Mouse (Mus musculus) stomach, postnatal 0 days (tissue): ENCODE results near the gene Cela1.

ENCODE experiments used
- CTCF ChIP-seq: IDR thresholded peaks from 2 replicates; pipeline ENCODE4 v1.5.1; 2016; ENCODE audit warnings: antibody characterized with exemption, low read depth, mild to moderate bottlenecking, moderate library complexity
- EP300 ChIP-seq: optimal IDR thresholded peaks from 2 replicates; pipeline ENCODE3; 2016; ENCODE audit warnings: antibody characterized with exemption

GRCm38 (mm10) chr15:100670833-100671232, 16.9 kb downstream of the Cela1 start:
- TF ChIP-seq CTCF (no peak), EP300 (no peak)
